Mouse (Mus musculus) left cerebral cortex, adult 2 months (tissue): Measurements from ENCODE around the gene Kctd3. TPM values are rescaled to one million over a fixed set of nuclear protein-coding genes. Genes with fewer than 3 reads are reported as not detected.
A peak's percentile ranks its signal among the peaks of the same experiment; 100 is the strongest.

Experiments
- DNase-seq, 2 experiments: peaks; one replicate each; pipeline ENCODE4 v3.0.0; 2021 to 2022; ENCODE audit warnings: low spot score in 2 of 2, mixed read lengths in 1 of 2; ENCODE audit errors: extremely low spot score in 1 of 2
- H3K27ac ChIP-seq: fragments of 200-600 bp; 2 replicates; pipeline ENCODE4 v1.8.1; 2022
- H3K4me3 ChIP-seq: fragments of 200-600 bp; 2 replicates; pipeline ENCODE4 v1.8.1; 2022
- CTCF ChIP-seq: fragments of 200-600 bp; IDR thresholded peaks from 2 replicates; pipeline ENCODE4 v1.8.1; 2022; ENCODE audit warnings: antibody characterized with exemption, mild to moderate bottlenecking, moderate library complexity
- intact Hi-C: fragments of 180-260 bp; cut with DNase I; formaldehyde crosslinking; loops from one replicate; pipeline ENCODE4 v1.15.1; 2025
- total RNA-seq, 2 experiments: library from RNA; stranded (reverse); gene quantifications; 2 replicates each; pipeline ENCODE4 v1.2.3; 2021

The Kctd3 gene
- total RNA-seq, 2 experiments from 2014 or later = 81.3 to 87.4 TPM

DNA sequence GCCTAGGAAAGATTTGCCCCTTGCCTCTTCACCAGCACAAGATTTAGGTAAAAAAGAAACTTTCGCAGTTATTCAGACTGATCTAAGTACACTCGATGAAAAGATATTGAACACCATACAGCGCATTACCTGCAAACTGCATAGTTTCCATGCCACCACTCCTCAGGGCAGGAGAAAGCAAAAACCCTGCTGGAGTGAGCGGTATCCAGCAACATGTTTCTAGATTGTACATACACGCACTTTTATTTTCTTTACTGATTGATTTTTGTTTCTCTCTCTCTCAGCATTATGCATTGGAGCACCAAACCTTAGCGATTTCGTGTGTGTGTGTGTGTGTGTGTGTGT is 311 bp upstream of the Kctd3 start:
- no peak; the same call in 1 of the 2 replicates for TF ChIP-seq CTCF
- Histone ChIP-seq H3K4me3 (peak overlapping the region; percentile 94), H3K27ac (peak overlapping the region; percentile 63)
- peak in 1 of 2 experiments; percentile 25 for DNase-seq
- intact Hi-C loops = no loop called here

DNA sequence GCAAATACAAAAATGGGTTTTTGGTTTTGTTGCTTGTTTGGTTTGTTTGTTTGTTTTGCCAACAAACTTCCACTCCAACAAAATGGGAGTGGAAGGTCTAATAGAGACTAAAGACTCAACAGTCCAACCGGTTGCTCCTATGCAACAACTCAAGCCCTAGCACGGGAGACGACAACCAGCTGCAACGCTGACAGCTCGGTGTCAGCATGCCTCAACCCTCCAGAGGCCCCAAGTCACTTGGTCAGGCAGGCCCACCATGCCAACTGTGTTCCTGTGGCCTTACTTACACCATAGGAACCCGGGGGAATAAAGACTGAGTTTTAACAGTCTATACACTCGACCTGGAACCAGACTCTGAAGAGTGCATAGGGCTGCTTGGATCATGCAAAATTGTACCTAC is 815 bp downstream of the Kctd3 start:
- intact Hi-C loops = no loop called here
- TF ChIP-seq CTCF = no peak

DNA sequence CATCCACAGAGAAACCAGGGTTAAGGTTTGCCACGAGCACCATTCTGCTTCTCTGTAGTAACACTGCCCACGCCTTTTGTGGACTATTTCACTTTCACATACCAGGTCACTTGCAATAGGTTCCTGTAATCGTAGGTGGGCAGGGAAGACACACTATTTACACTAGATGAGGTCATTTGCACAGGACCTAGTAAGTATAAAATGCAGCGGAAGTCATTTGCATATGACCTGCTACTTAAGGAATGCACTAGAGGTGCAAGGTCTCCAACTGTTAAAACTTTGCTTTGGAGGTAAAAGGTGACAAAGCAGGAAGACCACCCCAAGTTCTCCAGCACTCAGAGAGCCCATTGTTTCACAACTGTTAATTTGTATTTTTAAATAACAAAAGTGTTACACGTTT is 1.4 kb downstream of the Kctd3 start:
- Histone ChIP-seq H3K4me3 (peak overlapping the region; percentile 94), H3K27ac (0 out of 2 replicates have a peak overlapping the region, but pooled peaks have one; percentile 19)
- no peak for DNase-seq
- intact Hi-C loops = no loop called here
- no peak for TF ChIP-seq CTCF

More for the DNA sequence above, 815 bp downstream of the Kctd3 start:
- peak overlapping the region; percentile 94 for H3K4me3 ChIP-seq
- no peak for DNase-seq
- H3K27ac ChIP-seq = peak overlapping the region; percentile 89

DNA sequence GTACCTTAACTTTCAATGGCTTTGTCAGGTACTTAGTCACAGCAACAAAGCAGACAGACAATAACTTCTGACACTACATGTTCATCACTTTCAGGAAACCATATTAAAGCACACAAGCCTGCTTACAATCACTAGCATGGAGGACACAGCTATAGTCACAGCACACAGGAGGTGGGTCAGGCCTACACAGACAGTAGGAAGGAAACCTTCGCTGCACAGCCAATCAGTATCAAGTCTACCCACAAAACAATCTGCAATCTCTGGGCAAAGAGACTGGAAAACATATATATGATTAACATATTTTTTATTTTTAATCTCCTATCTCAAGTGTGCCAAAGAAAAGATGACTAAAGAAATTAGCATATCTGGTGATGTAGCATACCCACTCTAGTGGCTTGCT is 2.9 kb downstream of the Kctd3 start:
- Histone ChIP-seq H3K27ac (no peak overlapping the region), H3K4me3 (no peak overlapping the region)
- TF ChIP-seq CTCF = no peak
- no peak for DNase-seq
- intact Hi-C loops = no loop called here

DNA sequence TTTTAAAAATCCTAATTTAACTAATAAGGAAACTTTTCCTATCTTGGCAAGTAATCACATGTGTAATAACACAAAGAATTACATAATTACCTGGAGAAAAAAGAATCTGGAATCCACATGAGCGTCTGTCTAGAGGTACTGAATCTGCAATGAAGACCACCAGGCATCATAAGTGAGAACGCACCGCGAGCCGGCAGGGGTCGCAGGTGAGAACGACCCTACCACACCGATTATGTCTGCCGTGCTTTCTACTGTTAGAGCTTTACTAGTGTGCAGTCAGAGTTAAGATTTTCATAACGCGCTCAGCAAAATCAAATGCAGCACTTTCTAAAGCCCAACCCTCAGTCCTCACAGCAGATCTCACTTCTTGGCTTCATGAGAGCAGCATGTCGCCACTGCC is 5.8 kb downstream of the Kctd3 start:
- DNase-seq = no peak
- TF ChIP-seq CTCF = no peak
- intact Hi-C loops = no loop called here
- H3K4me3 ChIP-seq = no peak overlapping the region
- H3K27ac ChIP-seq = no peak overlapping the region

DNA sequence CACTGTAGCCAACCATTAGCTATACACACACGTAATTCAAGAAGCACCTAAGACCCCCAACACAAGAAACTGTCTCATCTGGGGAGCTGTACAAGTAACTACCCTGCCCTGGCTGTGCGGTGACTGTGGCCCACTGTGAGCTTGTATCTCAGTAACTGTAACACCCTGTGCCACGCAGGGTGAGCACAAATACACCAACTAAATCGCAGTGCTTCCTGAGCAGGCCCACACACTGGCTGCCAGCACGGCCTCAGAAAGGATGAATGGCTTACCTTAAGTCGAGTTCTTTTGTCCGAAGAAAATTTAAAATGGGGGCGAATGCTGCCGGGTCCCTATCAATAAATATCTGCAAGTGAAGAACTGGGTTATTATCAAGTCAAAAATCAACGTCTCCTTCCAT is 7.7 kb downstream of the Kctd3 start:
- intact Hi-C loops = no loop called here
- TF ChIP-seq CTCF = no peak

DNA sequence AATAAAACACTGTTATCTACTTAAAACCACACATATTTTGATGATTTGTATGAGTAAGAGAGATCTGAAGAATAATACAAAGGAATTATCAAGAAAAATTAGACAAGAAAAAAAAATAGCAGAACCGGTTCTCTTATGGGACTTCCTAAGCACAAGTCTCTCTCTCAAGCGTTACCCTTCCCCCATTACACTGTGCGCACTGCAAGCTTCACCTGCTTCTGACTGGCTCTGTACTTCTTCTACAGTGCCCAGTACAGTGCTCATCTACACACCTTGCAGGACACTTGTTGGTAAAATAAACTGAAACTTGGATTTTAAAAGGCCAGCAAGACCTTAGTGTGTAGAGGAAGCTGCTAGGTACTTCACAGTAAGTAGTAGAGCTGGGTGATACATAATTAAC is 9.7 kb downstream of the Kctd3 start:
- DNase-seq = no peak
- Histone ChIP-seq H3K4me3 (no peak overlapping the region), H3K27ac (no peak overlapping the region)
- no peak for TF ChIP-seq CTCF
- intact Hi-C loops = no loop called here

More for the DNA sequence above, 7.7 kb downstream of the Kctd3 start:
- no peak overlapping the region for H3K27ac ChIP-seq
- DNase-seq = no peak
- no peak overlapping the region for H3K4me3 ChIP-seq

DNA sequence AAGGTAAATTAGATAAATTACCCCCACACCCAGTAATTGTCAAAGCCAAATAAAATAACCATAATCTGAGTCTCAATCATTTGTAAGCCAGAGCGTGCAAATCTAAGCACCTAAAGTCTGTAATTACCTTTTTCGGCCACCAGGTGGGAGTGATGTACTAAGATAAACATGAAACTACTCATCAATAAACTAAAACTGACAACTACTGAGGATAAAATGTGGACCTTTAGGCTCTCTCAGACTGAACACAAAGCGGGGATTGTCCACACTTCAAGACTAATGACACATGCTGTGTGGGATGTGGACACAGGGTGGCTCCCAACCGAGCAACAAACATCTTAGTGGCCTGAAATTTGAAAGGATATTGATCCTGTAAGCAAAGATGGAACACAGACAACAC is 14.4 kb downstream of the Kctd3 start:
- no peak overlapping the region for H3K27ac ChIP-seq
- DNase-seq = peak; percentile 29 to 37
- H3K4me3 ChIP-seq = no peak overlapping the region
- peak; percentile 79 for TF ChIP-seq CTCF
- intact Hi-C loops = no loop called here

DNA sequence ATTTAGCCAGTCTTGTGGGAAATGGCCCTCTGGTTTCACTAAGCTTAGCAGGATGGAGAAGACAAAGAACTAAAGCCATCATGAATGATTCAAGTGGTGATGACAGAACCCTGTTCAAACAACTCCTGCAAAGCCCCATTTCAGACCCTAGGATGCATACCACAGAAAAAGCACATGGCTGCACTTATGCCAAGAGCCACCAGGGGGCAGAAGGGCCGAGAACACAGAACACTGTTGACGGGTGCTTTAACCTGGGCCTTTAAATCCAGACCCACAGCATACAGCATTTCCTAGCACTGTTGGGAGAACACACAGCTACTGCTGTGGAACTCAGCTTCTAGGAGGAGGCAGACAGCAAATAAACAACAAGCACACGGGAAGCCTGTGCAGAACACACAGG is 27.6 kb downstream of the Kctd3 start:
- DNase-seq = peak; percentile 44 to 65
- intact Hi-C loops = no loop called here
- Histone ChIP-seq H3K4me3 (no peak overlapping the region), H3K27ac (no peak overlapping the region)
- TF ChIP-seq CTCF = peak; percentile 86

DNA sequence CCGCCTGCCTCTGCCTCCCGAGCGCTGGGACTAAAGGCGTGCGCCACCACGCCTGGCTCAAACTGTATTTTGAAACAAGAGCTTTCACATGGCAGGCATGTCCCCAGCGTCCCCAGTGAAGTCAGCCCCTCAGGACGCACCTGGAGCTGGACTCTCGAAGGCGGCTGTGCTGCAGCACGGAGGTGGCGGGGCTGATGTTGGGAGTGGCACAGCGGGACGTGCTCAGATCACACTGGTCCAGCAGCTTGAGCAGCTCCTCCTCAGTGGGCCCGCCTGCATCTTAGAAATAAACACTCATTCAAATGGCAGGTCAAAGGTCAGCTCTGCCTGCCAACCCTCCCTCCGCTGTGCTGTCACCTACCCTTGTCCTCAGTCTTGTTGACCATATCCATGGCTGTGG is 33.7 kb downstream of the Kctd3 start:
- intact Hi-C loops = no loop called here
- no peak for TF ChIP-seq CTCF
- no peak for DNase-seq
- Histone ChIP-seq H3K27ac (no peak overlapping the region), H3K4me3 (no peak overlapping the region)

DNA sequence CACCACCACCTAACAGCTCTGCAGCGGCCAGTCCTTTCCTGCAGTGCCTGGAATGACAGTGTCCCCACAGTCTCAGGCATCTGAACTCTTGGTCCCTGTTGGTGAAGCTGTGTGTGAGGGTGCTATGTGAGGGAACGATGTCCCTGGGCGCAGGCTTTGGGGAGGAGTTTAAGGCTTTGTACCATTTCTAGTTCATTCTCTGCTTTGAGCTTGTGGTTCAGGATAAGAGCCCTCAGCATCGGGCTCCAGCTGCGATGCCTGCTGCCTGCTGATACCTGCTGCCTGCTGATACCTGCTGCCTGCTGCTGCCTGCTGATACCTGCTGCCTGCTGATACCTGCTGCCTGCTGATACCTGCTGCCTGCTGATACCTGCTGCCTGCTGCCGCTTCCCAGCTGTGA is 34.6 kb downstream of the Kctd3 start:
- intact Hi-C loops = no loop called here
- TF ChIP-seq CTCF = no peak
- DNase-seq = no peak
- Histone ChIP-seq H3K4me3 (no peak overlapping the region), H3K27ac (no peak overlapping the region)

DNA sequence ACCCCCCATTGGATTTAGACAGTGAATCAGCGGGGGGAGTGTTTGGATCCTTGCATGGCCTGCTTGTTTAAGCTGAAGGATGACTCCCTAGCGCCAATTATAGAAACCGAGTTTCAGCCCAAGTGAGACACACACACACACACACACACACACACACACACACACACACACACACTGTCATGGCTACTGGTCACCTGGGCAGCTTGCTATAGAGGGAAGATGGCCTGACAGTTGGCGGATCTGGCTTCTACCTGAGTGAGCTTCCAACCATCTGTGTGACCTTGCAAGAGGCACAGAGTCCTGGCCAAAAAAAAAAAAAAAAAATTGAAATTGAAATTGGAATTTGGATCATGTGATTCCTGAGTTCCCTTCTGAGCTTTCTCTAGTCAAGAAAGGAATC is 55.1 kb downstream of the Kctd3 start:
- intact Hi-C loops = no loop called here
- H3K27ac ChIP-seq = no peak overlapping the region
- no peak overlapping the region for H3K4me3 ChIP-seq
- TF ChIP-seq CTCF = no peak
- no peak for DNase-seq

DNA sequence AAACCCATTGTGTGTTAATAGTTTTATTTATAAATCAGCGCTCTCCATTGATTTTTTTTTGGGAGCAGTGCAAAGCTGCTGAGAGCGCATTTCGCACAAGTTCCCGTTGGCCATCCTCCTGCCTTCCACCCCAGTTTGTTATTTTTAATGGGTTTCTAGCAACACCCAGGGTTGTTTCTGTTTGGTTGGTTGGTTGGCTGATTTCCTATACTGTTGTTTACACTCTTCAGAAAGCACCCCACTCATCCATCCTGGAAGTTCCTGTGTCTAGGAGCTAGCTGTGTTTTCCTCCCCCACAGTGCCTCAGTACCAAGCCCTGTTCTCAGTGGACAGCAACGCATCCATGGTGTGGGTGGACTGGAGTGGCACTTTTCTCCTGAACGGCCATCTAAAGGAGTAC is 56.5 kb downstream of the Kctd3 start:
- intact Hi-C loops = no loop called here
- Histone ChIP-seq H3K4me3 (no peak overlapping the region), H3K27ac (no peak overlapping the region)
- no peak for TF ChIP-seq CTCF
- no peak for DNase-seq

DNA sequence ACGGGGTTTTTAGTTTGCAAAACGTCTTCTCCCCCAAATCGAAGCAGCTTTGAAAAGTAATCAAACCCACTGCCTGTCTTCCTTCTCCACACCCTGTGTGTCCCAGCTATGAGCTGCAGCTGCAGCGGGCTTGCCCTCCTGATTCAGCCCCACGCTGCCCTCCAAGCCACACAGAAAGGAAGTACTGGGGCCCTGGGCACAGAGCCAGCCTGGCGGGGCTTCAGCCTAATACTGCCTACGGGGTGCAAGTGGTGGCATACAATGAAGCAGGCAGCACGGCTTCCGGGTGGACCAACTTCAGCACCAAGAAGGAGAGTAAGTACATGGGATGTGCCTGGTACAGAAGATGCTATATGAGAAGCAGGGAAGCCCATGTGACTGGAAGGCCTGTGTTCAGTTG is 59.4 kb downstream of the Kctd3 start:
- Histone ChIP-seq H3K4me3 (no peak overlapping the region), H3K27ac (no peak overlapping the region)
- intact Hi-C loops = no loop called here
- no peak for TF ChIP-seq CTCF
- no peak for DNase-seq
